Mouse (Mus musculus) duodenum, adult 2 months (tissue): ENCODE data around the gene Sult4a1. TPM values are rescaled to one million over a fixed set of nuclear protein-coding genes. Genes with fewer than 3 reads are reported as not detected.

Experiments
- polyA plus RNA-seq: library from polyadenylated mRNA; depleted of rRNA; stranded (reverse); fragments of >200 nt; gene quantifications from 2 replicates; pipeline ENCODE4 v1.2.3, GENCODE M21; 2012; ENCODE audit warnings: low replicate concordance; rRNA removed

Gene Sult4a1
- polyA plus RNA-seq = 1.5 and 2.0 TPM in 2 replicates

DNA sequence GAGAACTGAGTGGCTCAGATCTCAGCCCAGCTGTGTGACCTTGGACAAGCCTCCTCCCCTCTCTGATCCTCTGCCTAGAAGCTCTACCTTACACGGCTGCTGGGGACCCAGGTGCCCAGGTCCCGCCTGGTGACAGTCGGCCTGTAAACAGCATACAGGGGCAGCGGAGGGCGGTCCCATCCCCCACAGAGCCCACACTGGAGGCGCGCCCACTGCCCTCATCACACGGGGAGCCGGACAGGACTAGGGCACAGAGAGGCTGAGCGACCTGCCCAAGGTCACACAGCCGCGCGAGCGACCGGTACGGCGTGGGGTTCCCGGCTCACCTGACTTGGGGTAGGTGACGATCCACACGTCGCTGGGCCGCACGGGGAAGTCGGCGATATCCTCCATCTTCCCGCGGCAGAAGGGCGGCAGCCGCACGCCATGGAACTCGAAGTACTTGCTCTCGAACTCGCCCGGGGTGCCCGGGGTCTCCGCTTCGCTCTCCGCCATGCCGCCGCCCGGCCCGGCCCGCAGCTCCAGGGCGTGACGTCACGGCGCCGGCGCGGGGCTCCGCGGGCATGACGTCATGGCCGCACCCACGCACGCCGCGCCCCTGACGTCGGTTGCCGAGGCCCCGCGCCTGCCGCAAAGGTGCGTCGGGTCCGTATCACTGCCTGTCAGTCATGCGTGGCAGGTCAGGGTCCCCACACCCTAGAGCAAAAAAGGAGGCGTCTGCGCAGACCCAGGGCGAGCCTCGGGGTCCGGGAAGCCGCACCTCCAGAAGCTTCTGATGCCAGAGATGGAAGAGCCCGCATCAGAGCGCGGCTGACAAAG is at the start of gene Sult4a1:
Gene Sult4a1, minus strand, starts transcription at position 650 of the 819 bp plus-strand sequence.

DNA sequence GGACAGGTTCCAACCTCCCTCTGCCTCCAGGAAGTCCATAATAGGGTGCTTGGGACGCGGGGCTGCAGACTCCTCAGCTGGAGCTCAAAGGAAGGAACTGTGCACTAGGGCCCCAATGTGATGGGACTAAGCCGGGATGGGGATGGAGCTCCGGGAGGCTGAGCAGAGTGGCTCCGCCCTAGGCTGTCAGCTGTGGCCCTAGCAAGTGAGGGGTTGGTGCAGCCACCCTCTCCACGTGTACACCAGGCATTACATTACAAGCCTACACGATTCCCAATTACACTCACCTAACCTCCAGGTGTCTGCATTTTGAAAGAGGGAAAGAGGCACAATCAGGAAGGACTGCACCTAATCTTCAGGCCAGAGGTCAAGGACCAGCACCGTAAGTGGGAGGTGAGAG is 17.5 kb upstream of the Sult4a1 start, which contains the start of gene Pnpla5:
Gene Pnpla5, minus strand, starts transcription at position 101 of the 400 bp plus-strand sequence.

GRCm38 (mm10) chr15:84065140-84065539 is 40.4 kb downstream of the Sult4a1 start, which contains the start of gene Efcab6:
Gene Efcab6, minus strand, starts transcription at chr15:84065379.

Other genes starting within 250 kb of the Sult4a1 start
- not detected in 2 replicates for gene Efcab6, start 40.4 kb downstream of the Sult4a1 start, polyA plus RNA-seq
- not detected in 2 replicates for gene Pnpla5, start 17.4 kb upstream of the Sult4a1 start, polyA plus RNA-seq
- gene Pnpla3, start 62.1 kb upstream of the Sult4a1 start, polyA plus RNA-seq = 1.9 and 8.7 TPM in 2 replicates
- 12.4 and 16.6 TPM in 2 replicates for gene Samm50, start 86.5 kb upstream of the Sult4a1 start, polyA plus RNA-seq
- 1.8 and 2.1 TPM in 2 replicates for gene Parvb, start 126.3 kb upstream of the Sult4a1 start, polyA plus RNA-seq
- gene Parvg, start 218.3 kb upstream of the Sult4a1 start, polyA plus RNA-seq = 1.3 and 3.2 TPM in 2 replicates